Mouse (Mus musculus) spleen, adult 10 weeks (tissue): ENCODE data around the gene Rps15a. TPM values are rescaled to one million over a fixed set of nuclear protein-coding genes. Genes with fewer than 3 reads are reported as not detected.

Experiments
- polyA plus RNA-seq: library from polyadenylated mRNA; stranded (reverse); fragments of 350-450 nt; fragmentation: Illumina TruSeq; extraction: RNeasy Lipid Tissue Mini Kit (QIAGEN cat#74804); gene quantifications from one replicate; pipeline ENCODE4 v1.2.3, GENCODE M21; 2015; ENCODE audit warnings: low replicate concordance; ENCODE audit not compliant: insufficient read depth

The Rps15a gene
- polyA plus RNA-seq: 6,210 TPM

DNA sequence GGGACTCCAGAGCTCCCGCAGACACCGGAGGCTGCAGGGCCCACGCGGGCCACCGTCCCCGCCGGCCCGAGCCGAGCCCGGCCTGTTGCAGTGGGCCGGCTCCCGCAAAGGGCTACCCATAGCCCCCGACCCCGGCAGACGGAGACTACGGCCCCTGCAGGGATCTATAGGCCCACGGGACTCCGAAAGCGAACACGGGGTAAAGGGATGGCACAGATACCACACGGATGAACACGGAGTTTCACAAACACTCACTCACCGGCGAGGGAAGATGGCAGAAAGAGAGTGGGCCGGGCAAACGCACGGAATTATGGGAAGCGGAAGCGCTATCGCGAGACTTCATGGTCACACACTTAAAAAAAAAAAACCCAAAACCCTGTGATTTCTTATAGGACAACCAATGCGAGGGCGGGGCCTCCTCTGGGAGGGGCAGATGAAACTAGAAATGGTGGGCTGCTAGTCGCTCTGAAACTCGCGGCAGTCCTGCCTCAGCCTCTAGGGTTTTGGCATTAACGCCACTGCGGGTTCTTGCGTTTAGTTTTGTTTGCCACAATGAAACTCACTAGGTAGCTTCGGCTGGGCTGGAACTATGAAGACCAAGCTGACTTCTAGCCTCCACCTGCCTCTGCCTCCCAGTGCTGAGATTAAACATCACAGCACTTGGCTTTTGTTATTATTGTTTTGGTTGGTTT is at the start of gene Rps15a:
Rps15a (minus strand) TSS at position 312 of the 692 bp plus-strand sequence.

DNA sequence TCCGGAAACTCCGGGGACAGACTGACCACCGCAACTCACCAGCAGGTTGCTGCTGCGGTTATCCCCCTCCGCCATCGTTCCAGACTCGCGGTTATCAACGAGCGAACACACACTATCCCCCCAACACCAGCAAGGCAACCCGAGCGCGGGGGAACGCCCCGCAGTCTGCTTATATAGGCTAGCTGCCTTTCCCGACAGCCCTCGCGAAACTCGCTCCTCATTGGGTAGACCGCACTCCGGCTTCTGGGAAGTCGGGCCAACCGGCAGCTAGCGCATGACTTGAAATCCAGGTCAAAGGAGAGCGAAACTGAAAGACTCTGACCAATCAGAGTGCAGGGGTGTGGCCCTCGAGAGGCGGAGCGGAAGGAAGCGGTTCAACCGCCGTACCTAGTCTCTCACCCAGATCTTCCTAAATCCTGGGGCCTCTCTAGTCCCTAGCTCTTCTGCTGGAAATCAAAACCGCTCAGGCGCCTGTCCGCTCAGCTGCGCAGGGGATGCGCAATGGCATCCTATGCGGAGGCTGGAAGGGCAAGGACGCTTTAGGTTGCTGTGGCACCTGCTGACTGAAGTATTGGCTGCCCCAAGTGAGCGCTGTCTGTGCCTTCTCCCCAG is 13.5 kb upstream of the Rps15a start, which contains the start of gene Arl6ip1:
Arl6ip1 (minus strand) TSS at position 233 of the 612 bp plus-strand sequence.

Other genes starting within 250 kb of the Rps15a start
- 291 TPM for gene Arl6ip1, start 13.5 kb upstream of the Rps15a start, polyA plus RNA-seq
- 157 TPM for gene Smg1, start 127.5 kb upstream of the Rps15a start, polyA plus RNA-seq